Mouse (Mus musculus) urinary bladder, postnatal 25 days (tissue): ENCODE data around the gene Clps.
A peak's percentile ranks its signal among the peaks of the same experiment; 100 is the strongest.
"Not testable (repeated sequence)": the region's sequence is repeated elsewhere in the genome, so short reads cannot be mapped to it uniquely, and the experiment has no call there.

Source experiments
- DNase-seq: peaks from one replicate; pipeline ENCODE4 v3.0.0; 2022; ENCODE audit warnings: low spot score

The Clps gene

GRCm38 (mm10) chr17:28560598-28560997 lies at the start of gene Clps:
Gene Clps (minus strand): TSS chr17:28560766.
- DNase-seq: no peak

GRCm38 (mm10) chr17:28609543-28609942 lies 49.0 kb upstream of the Clps start:
- no peak for DNase-seq

- no peak for DNase-seq
These were observed 41.1 kb upstream of the Clps start for GRCm38 (mm10) chr17:28601557-28602250.

GRCm38 (mm10) chr17:28600780-28601179 lies 40.2 kb upstream of the Clps start:
- no peak for DNase-seq

- no peak for DNase-seq
These were observed 33.4 kb upstream of the Clps start for GRCm38 (mm10) chr17:28593965-28594364.

GRCm38 (mm10) chr17:28592998-28593397 lies 32.4 kb upstream of the Clps start:
- peak; percentile 71 for DNase-seq

- DNase-seq: no peak
These were observed 30.9 kb upstream of the Clps start for GRCm38 (mm10) chr17:28591476-28591875.

- DNase-seq: no peak
These were observed 30.0 kb upstream of the Clps start for GRCm38 (mm10) chr17:28590596-28590995.

- no peak for DNase-seq
These were observed 28.0 kb upstream of the Clps start for GRCm38 (mm10) chr17:28588591-28588990.

- no peak for DNase-seq
These were observed 25.9 kb upstream of the Clps start for GRCm38 (mm10) chr17:28586509-28586908.

- DNase-seq: no peak
These were observed 20.5 kb upstream of the Clps start for GRCm38 (mm10) chr17:28581056-28581455.

GRCm38 (mm10) chr17:28580396-28580795 lies 19.8 kb upstream of the Clps start:
- peak; percentile 61 for DNase-seq

- peak; percentile 24 for DNase-seq
These were observed 14.9 kb upstream of the Clps start, which contains the start of gene Lhfpl5 for GRCm38 (mm10) chr17:28575244-28576125. Gene Lhfpl5 (plus strand): TSS chr17:28575641.

- DNase-seq: no peak
These were observed 12.4 kb upstream of the Clps start for GRCm38 (mm10) chr17:28572941-28573340.

GRCm38 (mm10) chr17:28572521-28572920 lies 12.0 kb upstream of the Clps start:
- DNase-seq: no peak

- no peak for DNase-seq
These were observed 11.3 kb upstream of the Clps start for GRCm38 (mm10) chr17:28571868-28572267.

GRCm38 (mm10) chr17:28567541-28567940 lies 7.0 kb upstream of the Clps start:
- DNase-seq: no peak

- no peak for DNase-seq
These were observed 4.6 kb upstream of the Clps start for GRCm38 (mm10) chr17:28565181-28565580.

- DNase-seq: no peak
These were observed 1.0 kb upstream of the Clps start for GRCm38 (mm10) chr17:28561613-28562012.

- DNase-seq: no peak
These were observed 2.8 kb downstream of the Clps start for GRCm38 (mm10) chr17:28557772-28558171.

GRCm38 (mm10) chr17:28556635-28557396 lies 3.8 kb downstream of the Clps start:
- no peak for DNase-seq

GRCm38 (mm10) chr17:28554021-28554420 lies 6.5 kb downstream of the Clps start:
- not testable (repeated sequence) for DNase-seq
